Mouse (Mus musculus) stomach, postnatal 0 days (tissue): Measurements from ENCODE around the gene Depdc5.

Experiments
- CTCF ChIP-seq: IDR thresholded peaks from 2 replicates; pipeline ENCODE4 v1.5.1; 2016; ENCODE audit warnings: antibody characterized with exemption, low read depth, mild to moderate bottlenecking, moderate library complexity
- EP300 ChIP-seq: optimal IDR thresholded peaks from 2 replicates; pipeline ENCODE3; 2016; ENCODE audit warnings: antibody characterized with exemption

DNA sequence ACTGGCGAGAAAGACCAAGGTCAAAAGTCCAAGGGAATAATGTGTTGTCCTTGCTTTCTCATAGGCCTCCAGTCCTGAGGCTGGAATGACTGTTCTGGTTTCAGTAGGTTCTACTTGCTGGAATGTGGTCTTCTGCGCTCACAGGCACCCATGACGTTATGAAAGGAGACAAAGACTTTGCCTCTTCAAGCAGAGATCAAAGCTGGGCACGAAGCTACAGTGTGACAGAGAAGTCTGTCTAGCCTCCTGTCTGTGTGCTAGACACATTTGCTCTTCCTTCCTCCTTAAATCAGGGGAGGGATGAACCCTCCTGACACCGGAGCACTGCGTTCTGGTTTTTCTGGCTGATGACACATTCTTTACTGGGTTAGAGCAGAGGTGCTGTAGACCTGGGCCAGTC lies 140.0 kb downstream of the Depdc5 start:
- TF ChIP-seq CTCF (no peak), EP300 (no peak)
